Mouse (Mus musculus) neural tube, embryonic 14.5 days (tissue): Measurements from ENCODE around the gene Cotl1. TPM values are rescaled to one million over a fixed set of nuclear protein-coding genes. Genes with fewer than 3 reads are reported as not detected.

Experiments used
- ATAC-seq: fragments of 200-750 bp; cut with Nextera tagmentation; 2 replicates; pipeline ENCODE4 v1.8.0; 2017; ENCODE audit warnings: low read depth, mild to moderate bottlenecking, moderate TSS enrichment, moderate library complexity
- H3K27ac ChIP-seq: fragments of 300-500 bp; sonication (generic); 2 replicates; pipeline ENCODE4 v1.5.1; 2014; ENCODE audit warnings: low read depth, mild to moderate bottlenecking, control low read depth, low read length, moderate library complexity, mixed read lengths
- H3K27me3 ChIP-seq: fragments of 300-500 bp; sonication (generic); 2 replicates; pipeline ENCODE4 v1.6.1; 2014; ENCODE audit warnings: low read length; ENCODE audit not compliant: control insufficient read depth, insufficient read depth
- H3K36me3 ChIP-seq: fragments of 300-500 bp; sonication (generic); 2 replicates; pipeline ENCODE4 v1.6.1; 2014; ENCODE audit warnings: low read length, mixed read lengths; ENCODE audit not compliant: control insufficient read depth, insufficient read depth
- H3K4me1 ChIP-seq: fragments of 300-500 bp; sonication (generic); 2 replicates; pipeline ENCODE4 v1.6.1; 2014; ENCODE audit warnings: low read length; ENCODE audit not compliant: control insufficient read depth, insufficient read depth
- H3K4me2 ChIP-seq: fragments of 300-500 bp; sonication (generic); 2 replicates; pipeline ENCODE4 v1.6.1; 2014; ENCODE audit warnings: mild to moderate bottlenecking, low read depth, low read length, control low read depth
- H3K4me3 ChIP-seq: fragments of 300-500 bp; sonication (generic); 2 replicates; pipeline ENCODE4 v1.5.1; 2014; ENCODE audit warnings: low read depth, low read length, control low read depth, mixed read lengths
- H3K9ac ChIP-seq: fragments of 300-500 bp; sonication (generic); replicated peaks from 2 replicates; pipeline ENCODE4 v1.6.1; 2014; ENCODE audit warnings: low read depth, mild to moderate bottlenecking, control low read depth, low read length, mixed read lengths
- H3K9me3 ChIP-seq: fragments of 300-500 bp; sonication (generic); 2 replicates; pipeline ENCODE4 v1.6.1; 2016; ENCODE audit warnings: low read length; ENCODE audit not compliant: control insufficient read depth
- WGBS: fragments of 180-500 bp; shearing (Covaris S2); extraction: QIAGEN DNeasy Blood & Tissue Kit; methylation state at CpG from one replicate; pipeline ENCODE4 v1.1.7; 2014; 5-methylcytosine and 5-hydroxymethylcytosine counted together
- polyA plus RNA-seq: library from polyadenylated mRNA; unstranded; fragments of >200 nt; fragmentation: Nextera tagmentation; extraction: Ambion mirVana; gene quantifications from 2 replicates; pipeline ENCODE4 v1.2.1, GENCODE M21; 2014

Cotl1 gene
- polyA plus RNA-seq, 1 experiment from 2014 or later, result 232 TPM

DNA sequence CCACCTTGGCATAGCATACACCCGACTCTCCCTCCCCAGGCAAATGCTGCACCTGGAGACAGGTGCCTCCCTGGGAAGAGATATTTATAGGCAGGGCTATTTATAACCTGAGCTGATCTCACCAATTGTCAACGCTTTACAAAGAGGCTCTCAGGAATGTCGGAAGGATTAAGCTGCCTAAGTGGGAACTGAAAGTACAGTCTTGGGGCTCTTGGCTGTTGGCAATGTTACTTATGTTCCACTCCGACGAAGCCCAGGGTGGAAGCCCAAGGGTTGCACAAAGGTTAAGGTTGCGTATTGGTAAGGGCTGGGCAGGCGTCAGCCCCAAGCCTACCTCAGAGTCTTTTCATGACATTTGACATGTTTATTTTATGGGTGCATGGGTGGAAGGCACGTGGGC, 4.2 kb upstream of the Cotl1 start:
- no peak for ATAC-seq
- no peaks in the 10 kb centered on the region for H3K9me3 ChIP-seq
- no peak overlapping the region for H3K27ac ChIP-seq
- H3K4me3 ChIP-seq, result no peak overlapping the region
- H3K27me3 ChIP-seq, result no peaks in the 10 kb centered on the region
- H3K4me1 ChIP-seq, result peaks cover 4% of the 10 kb centered on the region; the same call in 1 of the 2 replicates
- 51% methylated on average over 8 of the region's 8 CpGs for WGBS
- no peak overlapping the region for H3K4me2 ChIP-seq
- H3K36me3 ChIP-seq, result no peaks in the 10 kb centered on the region
- H3K9ac ChIP-seq, result no peak overlapping the region

DNA sequence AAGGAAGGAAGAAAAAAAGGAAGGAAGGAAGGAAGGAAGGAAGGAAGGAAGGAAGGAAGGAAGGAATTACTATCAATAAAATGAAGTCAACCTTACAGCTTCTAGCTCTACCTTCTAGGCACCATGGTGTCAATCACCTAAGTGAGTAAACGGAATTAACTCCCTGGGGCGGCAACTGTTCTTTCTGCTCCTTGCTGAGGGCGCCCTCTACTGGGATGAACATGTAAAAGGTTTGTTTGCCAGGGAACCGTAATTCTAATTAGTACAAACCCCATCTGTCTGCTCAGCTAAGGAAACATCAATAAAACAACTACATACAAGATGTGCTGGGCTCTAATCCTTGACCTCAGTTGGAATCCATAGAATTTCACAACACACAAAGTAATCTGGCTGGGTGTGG, 3.1 kb upstream of the Cotl1 start:
- H3K4me2 ChIP-seq, result no peak overlapping the region
- no peak overlapping the region for H3K4me3 ChIP-seq
- H3K4me1 ChIP-seq, result peaks cover 11% of the 10 kb centered on the region
- H3K9ac ChIP-seq, result no peak overlapping the region
- H3K27me3 ChIP-seq, result no peaks in the 10 kb centered on the region
- ATAC-seq, result no peak
- no peak overlapping the region for H3K27ac ChIP-seq
- WGBS, result 0% methylated on average over 4 of the region's 4 CpGs
- no peaks in the 10 kb centered on the region for H3K36me3 ChIP-seq
- H3K9me3 ChIP-seq, result no peaks in the 10 kb centered on the region

DNA sequence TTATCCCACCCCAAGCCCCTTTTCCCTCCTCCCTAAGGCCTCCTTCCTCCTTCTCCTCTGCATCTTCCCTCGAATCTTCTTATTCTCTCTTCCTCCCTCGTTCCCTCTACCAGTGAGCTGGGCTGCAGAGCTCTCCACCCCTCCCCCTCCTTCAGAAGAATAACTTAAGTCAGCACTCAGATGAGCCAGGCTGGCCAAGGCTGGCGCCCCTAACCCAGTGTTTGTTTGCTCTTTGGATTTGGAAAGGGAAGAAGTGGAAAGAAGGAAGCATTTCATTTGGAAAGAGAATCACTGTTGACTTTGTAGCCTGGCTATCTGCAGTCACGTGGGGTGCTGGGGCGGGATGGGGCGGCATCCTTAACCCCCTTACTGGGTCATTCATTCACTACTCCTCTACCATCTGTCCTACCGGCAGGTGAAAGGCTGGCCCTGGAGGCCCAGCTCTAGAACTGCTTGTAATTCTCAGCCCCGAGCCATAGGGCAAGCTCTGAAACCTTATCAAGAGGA, 614 bp upstream of the Cotl1 start:
- ATAC-seq, result peak; percentile 44
- Histone ChIP-seq H3K9me3 (no peaks in the 10 kb centered on the region), H3K36me3 (no peaks in the 10 kb centered on the region), H3K4me3 (peak overlapping the region; percentile 79), H3K27me3 (no peaks in the 10 kb centered on the region), H3K27ac (peak overlapping the region; percentile 10), H3K4me2 (peak overlapping the region; percentile 87), H3K9ac (0 out of 2 replicates have a peak overlapping the region, but pooled peaks have one; percentile 1), H3K4me1 (peaks cover 34% of the 10 kb centered on the region)
- 4% methylated on average over 8 of the region's 8 CpGs for WGBS

DNA sequence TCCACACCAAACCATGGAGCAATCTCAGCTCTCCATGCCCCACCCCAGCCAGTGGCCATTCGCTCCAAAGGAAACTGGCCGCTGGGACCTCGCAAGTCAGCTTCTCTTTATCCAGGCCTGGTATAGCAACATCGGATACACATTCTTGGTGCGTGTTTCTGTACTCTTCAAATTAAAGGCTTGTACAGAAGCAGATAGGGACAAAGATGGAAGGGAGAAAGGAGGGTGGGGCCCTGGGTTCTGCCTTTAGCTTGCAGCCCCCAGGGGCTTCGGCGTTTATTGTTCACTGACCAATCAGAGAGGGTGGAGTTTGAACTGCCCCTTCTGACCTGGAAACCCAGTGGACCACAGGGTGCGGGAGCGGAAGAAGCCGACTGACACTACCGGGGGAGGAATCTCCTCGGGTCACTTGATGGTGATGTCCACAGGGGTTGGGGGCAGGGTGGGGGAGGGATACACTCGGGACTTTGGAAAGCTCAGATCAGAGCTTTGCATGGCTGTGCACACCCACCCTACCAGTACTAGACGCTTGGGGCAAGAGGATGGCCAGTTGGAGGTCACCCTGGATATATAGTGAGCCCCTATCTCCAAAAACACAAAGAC, 824 bp downstream of the Cotl1 start:
- peaks cover 36% of the 10 kb centered on the region for H3K4me1 ChIP-seq
- 8% methylated on average over 14 of the region's 14 CpGs for WGBS
- H3K9ac ChIP-seq, result peak overlapping the region; percentile 80
- H3K27ac ChIP-seq, result peak overlapping the region; percentile 67
- peak overlapping the region; percentile 79 for H3K4me3 ChIP-seq
- H3K9me3 ChIP-seq, result no peaks in the 10 kb centered on the region
- no peaks in the 10 kb centered on the region for H3K27me3 ChIP-seq
- peak overlapping the region; percentile 87 for H3K4me2 ChIP-seq
- H3K36me3 ChIP-seq, result no peaks in the 10 kb centered on the region
- ATAC-seq, result peak; percentile 10; the same call in 1 of the 2 replicates

DNA sequence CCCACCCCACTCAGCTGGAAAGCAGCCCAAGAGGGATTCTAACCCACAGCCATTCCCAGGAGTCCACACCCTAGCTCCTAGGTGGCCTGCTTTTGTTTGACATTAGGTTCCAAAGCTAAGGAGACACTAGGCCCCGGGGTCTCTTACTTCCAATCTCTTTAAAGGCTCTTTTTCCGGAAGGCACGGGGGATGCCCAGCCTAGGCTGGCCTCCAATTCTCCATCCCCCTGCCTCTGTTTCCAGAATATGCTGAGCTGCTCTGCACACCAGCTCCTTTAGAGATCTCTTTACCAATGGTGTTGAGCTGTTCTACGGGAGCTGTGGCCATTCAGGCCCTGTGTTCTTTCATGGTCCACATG, 1.4 kb downstream of the Cotl1 start:
- Histone ChIP-seq H3K27me3 (no peaks in the 10 kb centered on the region), H3K4me3 (peak overlapping the region; percentile 79), H3K36me3 (no peaks in the 10 kb centered on the region), H3K9ac (peak overlapping the region; percentile 80), H3K4me2 (peak overlapping the region; percentile 87), H3K9me3 (no peaks in the 10 kb centered on the region), H3K27ac (peak overlapping the region; percentile 39; the same call in 1 of the 2 replicates), H3K4me1 (peaks cover 36% of the 10 kb centered on the region)
- WGBS, result 52% methylated on average over 4 of the region's 4 CpGs
- ATAC-seq, result no peak

DNA sequence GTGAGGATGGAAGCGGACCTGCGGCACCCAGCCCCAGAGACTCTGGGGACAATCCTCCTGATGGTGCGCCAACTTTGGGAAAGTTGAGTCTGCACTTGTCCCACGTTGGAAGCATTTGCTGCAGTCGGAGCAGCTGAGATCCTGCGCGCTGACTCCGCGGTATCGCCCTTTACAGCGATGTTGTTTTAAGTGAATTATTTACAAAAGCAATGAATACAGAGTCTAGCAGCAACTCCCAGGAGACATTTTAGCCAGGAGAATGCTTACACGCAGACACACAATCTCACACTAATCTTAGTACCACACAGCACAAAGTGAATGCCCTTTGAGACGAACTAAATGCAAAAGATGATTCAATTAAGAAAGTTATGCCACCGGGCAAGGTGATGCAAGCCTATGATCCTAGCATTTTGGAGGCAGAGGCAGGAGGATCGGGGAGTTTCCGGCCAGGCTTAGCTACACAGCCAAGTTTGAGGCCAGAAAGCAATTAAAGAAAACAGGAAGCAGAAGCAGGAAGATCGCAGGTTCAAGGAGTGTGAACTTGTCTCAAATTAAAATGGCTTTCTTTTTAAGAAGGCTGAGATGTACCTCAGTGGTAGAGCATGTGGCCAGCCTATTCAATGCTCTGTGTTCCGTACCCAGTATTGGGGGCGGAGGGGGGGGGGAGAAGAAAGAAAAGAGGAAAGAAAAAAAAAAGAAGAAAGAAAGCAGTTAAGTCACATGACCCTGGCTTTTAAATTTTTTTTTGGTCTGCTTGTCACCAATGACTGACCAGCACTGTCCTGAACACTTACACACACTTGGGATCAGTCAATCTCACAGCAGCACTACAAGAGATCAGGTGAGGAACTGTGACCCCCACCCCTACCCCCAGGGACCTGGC, 2.0 kb downstream of the Cotl1 start:
- H3K27me3 ChIP-seq, result no peaks in the 10 kb centered on the region
- ATAC-seq, result no peak
- no peak overlapping the region for H3K27ac ChIP-seq
- H3K4me3 ChIP-seq, result peak overlapping the region; percentile 79
- H3K9me3 ChIP-seq, result no peaks in the 10 kb centered on the region
- H3K4me1 ChIP-seq, result peaks cover 43% of the 10 kb centered on the region
- H3K4me2 ChIP-seq, result peak overlapping the region; percentile 87
- H3K9ac ChIP-seq, result peak overlapping the region; percentile 80; the same call in 1 of the 2 replicates
- H3K36me3 ChIP-seq, result no peaks in the 10 kb centered on the region
- WGBS, result 44% methylated on average over 19 of the region's 19 CpGs

DNA sequence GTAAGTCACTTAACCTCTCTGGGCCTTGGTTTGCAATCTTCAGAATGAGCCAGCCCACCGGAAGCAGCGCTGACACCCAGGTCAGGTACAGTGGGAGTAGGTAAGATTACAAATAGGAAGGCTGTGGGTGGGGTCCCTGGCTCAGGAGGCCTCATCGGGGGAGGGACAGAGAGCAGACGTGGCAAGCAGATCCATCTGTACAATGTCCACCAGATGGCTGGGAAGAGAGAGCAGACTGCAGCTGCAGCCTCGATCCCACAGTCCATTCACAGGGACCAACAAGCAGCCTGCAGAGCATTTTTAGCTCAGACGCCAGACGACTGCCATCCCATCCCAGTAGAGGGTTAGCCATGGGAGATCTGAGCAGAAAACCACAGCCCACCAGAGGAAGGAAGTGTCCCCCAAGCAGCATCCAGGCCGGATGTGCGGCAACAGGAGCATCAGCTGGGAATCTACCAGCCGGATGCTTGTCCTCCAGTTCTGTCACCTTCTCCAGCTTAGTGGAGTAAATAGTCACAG, 2.7 kb downstream of the Cotl1 start:
- WGBS, result 34% methylated on average over 10 of the region's 10 CpGs
- ATAC-seq, result no peak
- peaks cover 50% of the 10 kb centered on the region for H3K4me1 ChIP-seq
- H3K9me3 ChIP-seq, result no peaks in the 10 kb centered on the region
- peak overlapping the region; percentile 32; the same call in 1 of the 2 replicates for H3K9ac ChIP-seq
- H3K27me3 ChIP-seq, result no peaks in the 10 kb centered on the region
- peak overlapping the region; percentile 79 for H3K4me3 ChIP-seq
- no peaks in the 10 kb centered on the region for H3K36me3 ChIP-seq
- H3K27ac ChIP-seq, result 0 out of 2 replicates have a peak overlapping the region, but pooled peaks have one; percentile 12
- peak overlapping the region; percentile 87 for H3K4me2 ChIP-seq

DNA sequence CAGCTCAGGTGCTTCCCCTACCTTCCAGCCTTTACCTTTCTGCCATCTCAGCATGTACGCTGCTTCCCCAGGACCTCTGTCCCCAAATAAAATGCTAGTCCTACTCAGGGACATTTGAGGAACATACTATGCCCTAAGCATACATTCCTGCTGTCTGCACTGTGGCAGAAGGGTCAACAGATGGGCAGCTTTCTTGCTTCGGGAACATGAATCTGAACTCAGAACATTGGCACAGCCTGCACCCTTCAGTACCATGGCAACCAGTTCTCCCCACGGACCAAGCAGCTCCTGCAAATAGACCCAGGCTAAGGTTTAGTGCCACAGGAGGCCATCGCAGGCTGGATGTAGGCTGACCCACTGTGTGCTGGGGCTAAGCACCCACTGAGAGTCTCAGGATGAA, 3.5 kb downstream of the Cotl1 start:
- ATAC-seq, result no peak
- Histone ChIP-seq H3K27me3 (no peaks in the 10 kb centered on the region), H3K4me2 (peak overlapping the region; percentile 87; the same call in 1 of the 2 replicates), H3K4me1 (peaks cover 58% of the 10 kb centered on the region), H3K36me3 (no peaks in the 10 kb centered on the region), H3K27ac (no peak overlapping the region), H3K9ac (no peak overlapping the region), H3K9me3 (no peaks in the 10 kb centered on the region), H3K4me3 (no peak overlapping the region)
- 64% methylated on average over 4 of the region's 4 CpGs for WGBS

DNA sequence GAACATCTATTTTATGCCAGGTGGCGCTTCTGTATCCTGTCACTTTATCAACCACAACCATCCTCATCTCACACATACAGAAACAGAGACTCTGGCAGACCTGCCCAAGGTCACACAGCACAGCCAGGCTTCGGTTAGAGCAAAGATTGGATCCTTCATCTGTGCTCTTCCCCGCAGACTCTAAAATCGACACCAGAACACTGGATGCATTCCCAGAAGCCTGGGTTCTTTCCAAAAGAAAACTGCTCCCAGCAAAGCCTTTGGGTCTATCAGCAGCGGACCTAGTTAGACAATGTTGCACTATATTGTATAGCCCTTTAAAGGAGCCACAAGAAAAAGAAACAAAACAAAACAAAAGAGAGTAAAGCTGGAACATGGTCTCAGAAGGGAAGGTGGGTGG, 5.1 kb downstream of the Cotl1 start:
- no peak overlapping the region for H3K9ac ChIP-seq
- H3K27ac ChIP-seq, result no peak overlapping the region
- H3K4me1 ChIP-seq, result peaks cover 69% of the 10 kb centered on the region
- H3K4me3 ChIP-seq, result no peak overlapping the region
- no peaks in the 10 kb centered on the region for H3K9me3 ChIP-seq
- H3K36me3 ChIP-seq, result no peaks in the 10 kb centered on the region
- no peak for ATAC-seq
- H3K4me2 ChIP-seq, result no peak overlapping the region
- 88% methylated on average over 5 of the region's 5 CpGs for WGBS
- H3K27me3 ChIP-seq, result no peaks in the 10 kb centered on the region
